Mouse (Mus musculus) skeletal muscle tissue, adult 2 months (tissue): ENCODE data around the gene Tjp3.

Source experiments
- DNase-seq: peaks from one replicate; pipeline ENCODE4 v3.0.0-alpha.2; 2012; ENCODE audit warnings: low read depth, low spot score

Tjp3 gene

GRCm38 (mm10) chr10:81268643-81269412 lies 22.6 kb downstream of the Tjp3 start:
- DNase-seq, result no peak

- peak; percentile 94 for DNase-seq
Observed at GRCm38 (mm10) chr10:81268056-81268455, 23.3 kb downstream of the Tjp3 start.

- peak; percentile 97 for DNase-seq
Observed at GRCm38 (mm10) chr10:81266211-81267105, 24.9 kb downstream of the Tjp3 start, which contains the start of the genes Mrpl54 and Apba3. Gene Mrpl54, minus strand, starts transcription at chr10:81266934. Gene Apba3, plus strand, starts transcription at chr10:81266960.

GRCm38 (mm10) chr10:81265540-81265939 lies 25.8 kb downstream of the Tjp3 start:
- no peak for DNase-seq

- no peak for DNase-seq
Observed at GRCm38 (mm10) chr10:81261025-81261424, 30.4 kb downstream of the Tjp3 start.

GRCm38 (mm10) chr10:81259225-81259884 lies 32.0 kb downstream of the Tjp3 start:
- no peak for DNase-seq

GRCm38 (mm10) chr10:81257158-81258039 lies 34.0 kb downstream of the Tjp3 start:
- no peak for DNase-seq

GRCm38 (mm10) chr10:81254886-81255285 lies 36.5 kb downstream of the Tjp3 start:
- DNase-seq, result no peak

GRCm38 (mm10) chr10:81252424-81253419 lies 38.7 kb downstream of the Tjp3 start, which contains the start of gene Matk:
Gene Matk, plus strand, starts transcription at chr10:81252935.
- no peak for DNase-seq

- no peak for DNase-seq
Observed at GRCm38 (mm10) chr10:81249442-81249841, 41.9 kb downstream of the Tjp3 start.

GRCm38 (mm10) chr10:81247804-81248203 lies 43.6 kb downstream of the Tjp3 start:
- DNase-seq, result no peak

- DNase-seq, result no peak
Observed at GRCm38 (mm10) chr10:81245166-81245565, 46.2 kb downstream of the Tjp3 start.

- no peak for DNase-seq
Observed at GRCm38 (mm10) chr10:81244595-81244994, 46.8 kb downstream of the Tjp3 start.

- DNase-seq, result no peak
Observed at GRCm38 (mm10) chr10:81244146-81244545, 47.2 kb downstream of the Tjp3 start.

GRCm38 (mm10) chr10:81242021-81242420 lies 49.4 kb downstream of the Tjp3 start:
- no peak for DNase-seq

GRCm38 (mm10) chr10:81240876-81241275 lies 50.5 kb downstream of the Tjp3 start:
- no peak for DNase-seq

GRCm38 (mm10) chr10:81238618-81239017 lies 52.8 kb downstream of the Tjp3 start:
- no peak for DNase-seq

- DNase-seq, result no peak
Observed at GRCm38 (mm10) chr10:81236471-81237268, 54.7 kb downstream of the Tjp3 start.

GRCm38 (mm10) chr10:81234206-81234605 lies 57.2 kb downstream of the Tjp3 start:
- no peak for DNase-seq
